Mouse (Mus musculus): ENCODE data around the gene Limd1. TPM values are rescaled to one million over a fixed set of nuclear protein-coding genes. Genes with fewer than 3 reads are reported as not detected.

Limd1 gene
- total and polyA plus RNA-seq, 3 experiments = 14.0 to 30.3 (median 22.8) TPM

GRCm38 (mm10) chr9:123516641-123517385, 38.3 kb downstream of the Limd1 start:
- Histone ChIP-seq H3K4me3 (ENCODE audit: low read depth, low read length) (no peak overlapping the region), H3K36me3 (replicated peaks) (peaks cover 91% of the 10 kb centered on the region), H3K27me3 (ENCODE audit: insufficient read depth, low read length) (no peaks in the 10 kb centered on the region), H3K4me1 (ENCODE audit: insufficient read depth, low read depth, low read length) (no peaks in the 10 kb centered on the region), H3K9me3 (replicated peaks) (no peaks in the 10 kb centered on the region)
- no peak for ATAC-seq (ENCODE audit: extremely low read depth, insufficient number of reproducible peaks, low FRiP score, poor library complexity, severe bottlenecking)
- DNase-seq (ENCODE audit: low spot score) = no peak
- TF ChIP-seq GATA1 (IDR thresholded peaks at IDR 0.05; ENCODE audit: borderline replicate concordance, low read length) (no peak), CTCF (IDR thresholded peaks at IDR 0.05; ENCODE audit: low read depth, low read length) (no peak), POLR2AphosphoS5 (IDR thresholded peaks at IDR 0.05; ENCODE audit: insufficient replicate concordance, low read depth, low read length) (no peak), GATA2 (IDR thresholded peaks at IDR 0.05; ENCODE audit: borderline replicate concordance, low read depth, low read length) (no peak), TAL1 (conservative IDR thresholded peaks at IDR 0.05; ENCODE audit: low read depth, low read length) (no peak)

DNA sequence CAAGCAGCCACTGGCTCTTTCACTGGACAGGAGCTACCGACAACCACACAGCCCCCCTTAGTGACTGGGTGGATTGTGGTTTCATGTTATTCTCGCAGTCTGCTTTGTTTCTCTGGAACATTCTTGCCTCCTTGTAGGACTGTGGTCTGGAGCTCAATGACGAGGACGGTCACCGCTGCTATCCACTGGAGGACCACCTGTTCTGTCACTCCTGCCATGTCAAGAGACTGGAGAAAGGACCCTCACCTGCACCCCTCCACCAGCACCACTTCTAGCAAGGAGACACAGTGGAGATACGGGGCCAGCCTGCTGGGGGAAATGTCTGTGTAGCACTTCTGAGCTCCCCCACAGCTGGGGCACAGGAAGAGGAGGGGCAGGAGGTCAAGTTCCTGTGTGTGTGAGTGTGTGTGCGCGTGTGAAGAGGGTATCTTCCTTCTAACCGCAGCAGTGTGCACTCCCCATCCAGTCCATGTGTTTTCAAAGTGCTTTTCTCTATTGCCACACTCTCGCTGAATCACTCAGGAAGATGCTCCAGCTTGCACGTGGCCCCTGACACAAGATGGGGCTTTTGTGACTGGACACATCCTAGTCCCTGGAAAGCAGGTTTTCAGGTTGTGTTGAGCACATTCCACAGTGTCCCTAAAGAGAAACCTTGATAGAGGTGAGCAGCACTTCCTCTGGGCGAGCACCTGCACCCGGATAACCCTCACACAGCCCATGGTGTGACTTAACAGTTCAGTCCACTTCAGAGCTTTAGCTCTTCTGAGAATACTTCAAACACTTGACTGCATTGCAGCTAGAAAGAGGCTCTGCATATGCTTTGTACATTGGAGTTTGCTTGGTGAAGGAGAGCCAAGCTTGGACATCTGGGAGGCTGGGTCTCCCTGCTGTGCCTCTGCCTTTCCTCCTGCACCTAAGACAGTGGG, 40.7 kb downstream of the Limd1 start:
- ATAC-seq (ENCODE audit: extremely low read depth, insufficient number of reproducible peaks, low FRiP score, poor library complexity, severe bottlenecking) (no peak), DNase-seq (ENCODE audit: low spot score) (no peak)
- TF ChIP-seq CTCF (IDR thresholded peaks at IDR 0.05; ENCODE audit: low read depth, low read length) (no peak), POLR2AphosphoS5 (IDR thresholded peaks at IDR 0.05; ENCODE audit: insufficient replicate concordance, low read depth, low read length) (no peak)
- Histone ChIP-seq H3K36me3 (replicated peaks) (peaks cover 84% of the 10 kb centered on the region), H3K4me3 (ENCODE audit: low read depth, low read length) (no peak overlapping the region), H3K4me1 (ENCODE audit: insufficient read depth, low read depth, low read length) (no peaks in the 10 kb centered on the region; the same call in 1 of the 2 replicates), H3K9me3 (replicated peaks) (no peaks in the 10 kb centered on the region), H3K27me3 (ENCODE audit: insufficient read depth, low read length) (no peaks in the 10 kb centered on the region)

GRCm38 (mm10) chr9:123520735-123521134, 42.2 kb downstream of the Limd1 start:
- no peaks in the 10 kb centered on the region; the same call in 1 of the 2 replicates for H3K4me1 ChIP-seq (ENCODE audit: insufficient read depth, low read depth, low read length)
- peaks cover 70% of the 10 kb centered on the region for H3K36me3 ChIP-seq (replicated peaks)
- H3K27me3 ChIP-seq (ENCODE audit: insufficient read depth, low read length) = no peaks in the 10 kb centered on the region
- H3K4me3 ChIP-seq (ENCODE audit: low read depth, low read length) = no peak overlapping the region
- DNase-seq (ENCODE audit: low spot score) (no peak), ATAC-seq (ENCODE audit: extremely low read depth, insufficient number of reproducible peaks, low FRiP score, poor library complexity, severe bottlenecking) (no peak)
- no peaks in the 10 kb centered on the region for H3K9me3 ChIP-seq (replicated peaks)
- TF ChIP-seq CTCF (IDR thresholded peaks at IDR 0.05; ENCODE audit: low read depth, low read length) (no peak), GATA1 (IDR thresholded peaks at IDR 0.05; ENCODE audit: borderline replicate concordance, low read length) (no peak), GATA2 (IDR thresholded peaks at IDR 0.05; ENCODE audit: borderline replicate concordance, low read depth, low read length) (no peak), POLR2AphosphoS5 (IDR thresholded peaks at IDR 0.05; ENCODE audit: insufficient replicate concordance, low read depth, low read length) (no peak), TAL1 (conservative IDR thresholded peaks at IDR 0.05; ENCODE audit: low read depth, low read length) (no peak)

- peaks cover 41% of the 10 kb centered on the region for H3K36me3 ChIP-seq (replicated peaks)
- no peaks in the 10 kb centered on the region for H3K9me3 ChIP-seq (replicated peaks)
- 0 out of 2 replicates have a peak, but pooled peaks have one; percentile 33 for TF ChIP-seq CTCF (IDR thresholded peaks at IDR 0.05; ENCODE audit: low read depth, low read length)
- no peak for TF ChIP-seq POLR2AphosphoS5 (IDR thresholded peaks at IDR 0.05; ENCODE audit: insufficient replicate concordance, low read depth, low read length)
- peaks cover 17% of the 10 kb centered on the region for H3K4me1 ChIP-seq (ENCODE audit: insufficient read depth, low read depth, low read length)
- H3K4me3 ChIP-seq (ENCODE audit: low read depth, low read length) = no peak overlapping the region
- H3K27me3 ChIP-seq (ENCODE audit: insufficient read depth, low read length) = no peaks in the 10 kb centered on the region
- no peak for DNase-seq (ENCODE audit: low spot score)
- ATAC-seq (ENCODE audit: extremely low read depth, insufficient number of reproducible peaks, low FRiP score, poor library complexity, severe bottlenecking) = no peak
Observed at GRCm38 (mm10) chr9:123523676-123524075, 45.2 kb downstream of the Limd1 start.

DNA sequence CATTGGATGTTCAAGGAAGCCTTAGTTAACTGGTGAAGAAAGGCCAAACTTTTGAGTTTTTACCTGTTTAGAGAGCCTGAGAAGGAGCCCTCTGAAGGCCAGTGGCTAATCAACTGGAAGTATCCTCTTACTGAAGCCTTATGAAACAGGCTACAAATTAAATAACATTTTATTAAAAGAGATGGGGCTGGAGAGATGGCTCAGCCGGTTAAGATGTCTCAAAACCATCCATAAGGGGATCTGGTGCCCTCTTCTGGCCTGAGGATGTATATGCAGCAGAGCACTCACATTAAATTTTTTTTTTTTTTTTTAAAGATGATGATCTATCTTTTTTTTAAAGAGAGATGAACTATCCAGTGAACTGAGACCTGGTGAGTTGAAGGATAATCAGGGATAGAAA, 46.6 kb downstream of the Limd1 start:
- no peak for ATAC-seq (ENCODE audit: extremely low read depth, insufficient number of reproducible peaks, low FRiP score, poor library complexity, severe bottlenecking)
- TF ChIP-seq POLR2AphosphoS5 (IDR thresholded peaks at IDR 0.05; ENCODE audit: insufficient replicate concordance, low read depth, low read length) (no peak), TAL1 (conservative IDR thresholded peaks at IDR 0.05; ENCODE audit: low read depth, low read length) (no peak), CTCF (IDR thresholded peaks at IDR 0.05; ENCODE audit: low read depth, low read length) (peak; percentile 39; the same call in 1 of the 2 replicates), GATA2 (IDR thresholded peaks at IDR 0.05; ENCODE audit: borderline replicate concordance, low read depth, low read length) (no peak)
- no peak for DNase-seq (ENCODE audit: low spot score)
- Histone ChIP-seq H3K4me1 (ENCODE audit: insufficient read depth, low read depth, low read length) (peaks cover 21% of the 10 kb centered on the region), H3K4me3 (ENCODE audit: low read depth, low read length) (no peak overlapping the region), H3K27me3 (ENCODE audit: insufficient read depth, low read length) (no peaks in the 10 kb centered on the region), H3K9me3 (replicated peaks) (no peaks in the 10 kb centered on the region), H3K36me3 (replicated peaks) (peaks cover 26% of the 10 kb centered on the region)

- TF ChIP-seq GATA1 (IDR thresholded peaks at IDR 0.05; ENCODE audit: borderline replicate concordance, low read length) (no peak), CTCF (IDR thresholded peaks at IDR 0.05; ENCODE audit: low read depth, low read length) (no peak), POLR2AphosphoS5 (IDR thresholded peaks at IDR 0.05; ENCODE audit: insufficient replicate concordance, low read depth, low read length) (no peak), TAL1 (conservative IDR thresholded peaks at IDR 0.05; ENCODE audit: low read depth, low read length) (no peak), GATA2 (IDR thresholded peaks at IDR 0.05; ENCODE audit: borderline replicate concordance, low read depth, low read length) (no peak)
- no peak for ATAC-seq (ENCODE audit: extremely low read depth, insufficient number of reproducible peaks, low FRiP score, poor library complexity, severe bottlenecking)
- H3K4me3 ChIP-seq (ENCODE audit: low read depth, low read length) = no peak overlapping the region
- DNase-seq (ENCODE audit: low spot score) = no peak
- H3K36me3 ChIP-seq (replicated peaks) = peaks cover 16% of the 10 kb centered on the region
- H3K9me3 ChIP-seq (replicated peaks) = no peaks in the 10 kb centered on the region
- no peaks in the 10 kb centered on the region for H3K27me3 ChIP-seq (ENCODE audit: insufficient read depth, low read length)
- H3K4me1 ChIP-seq (ENCODE audit: insufficient read depth, low read depth, low read length) = peaks cover 31% of the 10 kb centered on the region
Observed at GRCm38 (mm10) chr9:123526502-123526901, 48.0 kb downstream of the Limd1 start.

Measured in G1E (cell line).